Mouse (Mus musculus): ENCODE measurements around the gene Klc4. TPM values are rescaled to one million over a fixed set of nuclear protein-coding genes. Genes with fewer than 3 reads are reported as not detected.

Klc4 gene
- total and polyA plus RNA-seq, 3 experiments = 5.4 to 9.5 TPM; not detected in 1

- peaks cover 7 to 18% of the 10 kb centered on the region in 2 experiments; a peak in 3 of 4 replicates for H3K4me1 ChIP-seq (ENCODE audit: control insufficient read depth in 1 of 2, insufficient read depth in 2 of 2, low read length in 2 of 2)
- H3K36me3 ChIP-seq (ENCODE audit: control insufficient read depth in 1 of 2, insufficient read depth in 2 of 2, low read length in 2 of 2) = peaks cover 0 to 6% of the 10 kb centered on the region in 2 experiments; a peak in 1 of 4 replicates
- H3K9me3 ChIP-seq (replicated peaks; ENCODE audit: insufficient read depth, low read length) = no peaks in the 10 kb centered on the region
- DNase-seq (ENCODE audit: low read depth, low spot score) = no peak
- H3K4me3 ChIP-seq (ENCODE audit: control insufficient read depth in 1 of 2, insufficient read depth in 1 of 2, low read depth in 2 of 2, low read length in 2 of 2) = no peak overlapping the region
- no peaks in the 10 kb centered on the region; a peak in 2 of 4 replicates for H3K27me3 ChIP-seq (ENCODE audit: control insufficient read depth in 1 of 2, insufficient read depth in 2 of 2, low read length in 2 of 2)
- H3K79me2 ChIP-seq (ENCODE audit: control insufficient read depth, insufficient read depth, low read length, poor library complexity) = no peaks in the 10 kb centered on the region
- no peak overlapping the region for H3K27ac ChIP-seq (ENCODE audit: control insufficient read depth, low read depth, low read length)
- TF ChIP-seq ZMIZ1 (IDR thresholded peaks at IDR 0.05; ENCODE audit: low read depth, low read length) = no peak
- no peak for TF ChIP-seq BHLHE40 (IDR thresholded peaks at IDR 0.05; ENCODE audit: borderline replicate concordance, low read depth, low read length)
- TF ChIP-seq JUND (IDR thresholded peaks at IDR 0.05; ENCODE audit: low read depth, low read length) = no peak
- TF ChIP-seq ZKSCAN1 (IDR thresholded peaks at IDR 0.05; ENCODE audit: low read depth, low read length) = no peak
- TF ChIP-seq POLR2A (IDR thresholded peaks at IDR 0.05; ENCODE audit: control insufficient read depth in 1 of 2, insufficient read depth in 1 of 2, low read depth in 1 of 2, low read length in 2 of 2, poor library complexity in 1 of 2) = no peak
- no peak for TF ChIP-seq ELF1 (IDR thresholded peaks at IDR 0.05; ENCODE audit: low read depth, low read length)
- TF ChIP-seq MEF2A (IDR thresholded peaks at IDR 0.05; ENCODE audit: extremely low read depth, insufficient replicate concordance, low read depth, low read length, poor library complexity, severe bottlenecking) = no peak
- no peak for TF ChIP-seq CTCF (IDR thresholded peaks at IDR 0.05 in 2 of 3, conservative IDR thresholded peaks at IDR 0.05 in 1 of 3; ENCODE audit: control insufficient read depth in 1 of 3, insufficient read depth in 1 of 3, low read depth in 2 of 3, low read length in 3 of 3, poor library complexity in 1 of 3, severe bottlenecking in 1 of 3)
- TF ChIP-seq USF2 (IDR thresholded peaks at IDR 0.05; ENCODE audit: borderline replicate concordance in 1 of 2, insufficient read depth in 1 of 2, low read depth in 1 of 2, low read length in 2 of 2) = no peak
- TF ChIP-seq GATA1 (IDR thresholded peaks at IDR 0.05; ENCODE audit: low read depth, low read length) = no peak
- no peak for TF ChIP-seq RCOR1 (IDR thresholded peaks at IDR 0.05; ENCODE audit: low read depth, low read length)
- no peak for TF ChIP-seq UBTF (IDR thresholded peaks at IDR 0.05; ENCODE audit: borderline replicate concordance, insufficient read depth, low read depth, low read length)
- TF ChIP-seq NELFE (IDR thresholded peaks at IDR 0.05; ENCODE audit: low read depth, low read length) = no peak
- no peak for TF ChIP-seq CHD2 (IDR thresholded peaks at IDR 0.05; ENCODE audit: low read length)
- TF ChIP-seq POLR2AphosphoS5 (IDR thresholded peaks at IDR 0.05; ENCODE audit: borderline replicate concordance, low read depth, low read length) = no peak
- TF ChIP-seq TAL1 (IDR thresholded peaks at IDR 0.05; ENCODE audit: low read length) = no peak
- no peak overlapping the region for H3K9ac ChIP-seq (ENCODE audit: control insufficient read depth, low read depth, low read length, poor library complexity, severe bottlenecking)
Measured at GRCm38 (mm10) chr17:46586327-46586726, 59.5 kb downstream of the Klc4 start.

Other genes starting within 250 kb of the Klc4 start
- gene Crip3, start 217.1 kb downstream of the Klc4 start, total RNA-seq (2012; rRNA removed) = not detected in 2 replicates
- not detected for gene Crip3, start 217.1 kb downstream of the Klc4 start, polyA plus RNA-seq (2012; ENCODE audit: insufficient read depth in 1 of 2, insufficient read length in 2 of 2, low read depth in 1 of 2, low replicate concordance in 2 of 2, missing spikeins in 1 of 2)
- gene Slc22a7, start 207.6 kb downstream of the Klc4 start, total RNA-seq (2012; rRNA removed) = not detected in 2 replicates
- gene Slc22a7, start 207.6 kb downstream of the Klc4 start, polyA plus RNA-seq (2012; ENCODE audit: insufficient read depth in 1 of 2, insufficient read length in 2 of 2, low read depth in 1 of 2, low replicate concordance in 2 of 2, missing spikeins in 1 of 2) = not detected
- gene Ttbk1, start 158.3 kb downstream of the Klc4 start, total RNA-seq (2012; rRNA removed) = not detected in 2 replicates
- gene Ttbk1, start 158.3 kb downstream of the Klc4 start, polyA plus RNA-seq (2012; ENCODE audit: insufficient read depth in 1 of 2, insufficient read length in 2 of 2, low read depth in 1 of 2, low replicate concordance in 2 of 2, missing spikeins in 1 of 2) = under 1 TPM in 1 of 2 experiments, not detected in 1; 0.08 TPM
- 37.2 and 40.8 TPM in 2 replicates for gene Dnph1, start 149.3 kb downstream of the Klc4 start, total RNA-seq (2012; rRNA removed)
- gene Dnph1, start 149.3 kb downstream of the Klc4 start, polyA plus RNA-seq (2012; ENCODE audit: insufficient read depth in 1 of 2, insufficient read length in 2 of 2, low read depth in 1 of 2, low replicate concordance in 2 of 2, missing spikeins in 1 of 2) = 10 to 100 TPM in 1 of 2 experiments, not detected in 1; 86.5 TPM
- 3.6 TPM in 2 replicates for gene Cul9, start 99.6 kb downstream of the Klc4 start, total RNA-seq (2012; rRNA removed)
- 10 to 100 TPM in 1 of 2 experiments, not detected in 1; 10.7 TPM for gene Cul9, start 99.6 kb downstream of the Klc4 start, polyA plus RNA-seq (2012; ENCODE audit: insufficient read depth in 1 of 2, insufficient read length in 2 of 2, low read depth in 1 of 2, low replicate concordance in 2 of 2, missing spikeins in 1 of 2)
- gene Srf, start 89.8 kb downstream of the Klc4 start, total RNA-seq (2012; rRNA removed) = 38.9 and 43.9 TPM in 2 replicates
- gene Srf, start 89.8 kb downstream of the Klc4 start, polyA plus RNA-seq (2012; ENCODE audit: insufficient read depth in 1 of 2, insufficient read length in 2 of 2, low read depth in 1 of 2, low replicate concordance in 2 of 2, missing spikeins in 1 of 2) = 100 to 1,000 TPM in 1 of 2 experiments, not detected in 1; 114 TPM
- gene Ptk7, start 16.5 kb downstream of the Klc4 start, total RNA-seq (2012; rRNA removed) = 0.04 and 0.39 TPM in 2 replicates
- gene Ptk7, start 16.5 kb downstream of the Klc4 start, polyA plus RNA-seq (2012; ENCODE audit: insufficient read depth in 1 of 2, insufficient read length in 2 of 2, low read depth in 1 of 2, low replicate concordance in 2 of 2, missing spikeins in 1 of 2) = under 1 TPM in 1 of 2 experiments, not detected in 1; 0.10 TPM
- 224 and 237 TPM in 2 replicates for gene Mrpl2, start 207 bp upstream of the Klc4 start, total RNA-seq (2012; rRNA removed)
- 100 to 1,000 TPM in 1 of 2 experiments, not detected in 1; 207 TPM for gene Mrpl2, start 207 bp upstream of the Klc4 start, polyA plus RNA-seq (2012; ENCODE audit: insufficient read depth in 1 of 2, insufficient read length in 2 of 2, low read depth in 1 of 2, low replicate concordance in 2 of 2, missing spikeins in 1 of 2)
- 32.6 and 35.1 TPM in 2 replicates for gene Cul7, start 4.3 kb upstream of the Klc4 start, total RNA-seq (2012; rRNA removed)
- gene Cul7, start 4.3 kb upstream of the Klc4 start, polyA plus RNA-seq (2012; ENCODE audit: insufficient read depth in 1 of 2, insufficient read length in 2 of 2, low read depth in 1 of 2, low replicate concordance in 2 of 2, missing spikeins in 1 of 2) = 10 to 100 TPM; 35.8 to 45.8 TPM
- gene Rrp36, start 28.3 kb upstream of the Klc4 start, total RNA-seq (2012; rRNA removed) = 43.6 and 55.3 TPM in 2 replicates
- 10 to 100 TPM in 1 of 2 experiments, not detected in 1; 51.2 TPM for gene Rrp36, start 28.3 kb upstream of the Klc4 start, polyA plus RNA-seq (2012; ENCODE audit: insufficient read depth in 1 of 2, insufficient read length in 2 of 2, low read depth in 1 of 2, low replicate concordance in 2 of 2, missing spikeins in 1 of 2)
- 75.1 and 84.0 TPM in 2 replicates for gene Mea1, start 32.8 kb upstream of the Klc4 start, total RNA-seq (2012; rRNA removed)
- 100 to 1,000 TPM in 1 of 2 experiments, not detected in 1; 124 TPM for gene Mea1, start 32.8 kb upstream of the Klc4 start, polyA plus RNA-seq (2012; ENCODE audit: insufficient read depth in 1 of 2, insufficient read length in 2 of 2, low read depth in 1 of 2, low replicate concordance in 2 of 2, missing spikeins in 1 of 2)
- gene Klhdc3, start 34.9 kb upstream of the Klc4 start, total RNA-seq (2012; rRNA removed) = 93.6 and 95.0 TPM in 2 replicates
- 100 to 1,000 TPM in 1 of 2 experiments, not detected in 1; 203 TPM for gene Klhdc3, start 34.9 kb upstream of the Klc4 start, polyA plus RNA-seq (2012; ENCODE audit: insufficient read depth in 1 of 2, insufficient read length in 2 of 2, low read depth in 1 of 2, low replicate concordance in 2 of 2, missing spikeins in 1 of 2)
- gene Ppp2r5d, start 59.1 kb upstream of the Klc4 start, total RNA-seq (2012; rRNA removed) = 45.1 and 47.6 TPM in 2 replicates
- 10 to 100 TPM; 80.4 to 82.9 TPM for gene Ppp2r5d, start 59.1 kb upstream of the Klc4 start, polyA plus RNA-seq (2012; ENCODE audit: insufficient read depth in 1 of 2, insufficient read length in 2 of 2, low read depth in 1 of 2, low replicate concordance in 2 of 2, missing spikeins in 1 of 2)
- 17.7 and 23.0 TPM in 2 replicates for gene Pex6, start 65.4 kb upstream of the Klc4 start, total RNA-seq (2012; rRNA removed)
- 10 to 100 TPM in 1 of 2 experiments, not detected in 1; 31.2 TPM for gene Pex6, start 65.4 kb upstream of the Klc4 start, polyA plus RNA-seq (2012; ENCODE audit: insufficient read depth in 1 of 2, insufficient read length in 2 of 2, low read depth in 1 of 2, low replicate concordance in 2 of 2, missing spikeins in 1 of 2)
- 0.23 and 0.62 TPM in 2 replicates for gene Gnmt, start 83.1 kb upstream of the Klc4 start, total RNA-seq (2012; rRNA removed)
- gene Gnmt, start 83.1 kb upstream of the Klc4 start, polyA plus RNA-seq (2012; ENCODE audit: insufficient read depth in 1 of 2, insufficient read length in 2 of 2, low read depth in 1 of 2, low replicate concordance in 2 of 2, missing spikeins in 1 of 2) = 1 to 10 TPM in 1 of 2 experiments, not detected in 1; 1.6 TPM
- 48.7 and 61.4 TPM in 2 replicates for gene Cnpy3, start 106.2 kb upstream of the Klc4 start, total RNA-seq (2012; rRNA removed)
- gene Cnpy3, start 106.2 kb upstream of the Klc4 start, polyA plus RNA-seq (2012; ENCODE audit: insufficient read depth in 1 of 2, insufficient read length in 2 of 2, low read depth in 1 of 2, low replicate concordance in 2 of 2, missing spikeins in 1 of 2) = 10 to 100 TPM in 1 of 2 experiments, not detected in 1; 90.2 TPM
- gene Ptcra, start 117.7 kb upstream of the Klc4 start, total RNA-seq (2012; rRNA removed) = 1.7 and 2.0 TPM in 2 replicates
- gene Ptcra, start 117.7 kb upstream of the Klc4 start, polyA plus RNA-seq (2012; ENCODE audit: insufficient read depth in 1 of 2, insufficient read length in 2 of 2, low read depth in 1 of 2, low replicate concordance in 2 of 2, missing spikeins in 1 of 2) = 1 to 10 TPM in 1 of 2 experiments, not detected in 1; 1.8 TPM
- gene 2310039H08Rik, start 126.6 kb upstream of the Klc4 start, total RNA-seq (2012; rRNA removed) = 41.3 and 42.2 TPM in 2 replicates
- gene 2310039H08Rik, start 126.6 kb upstream of the Klc4 start, polyA plus RNA-seq (2012; ENCODE audit: insufficient read depth in 1 of 2, insufficient read length in 2 of 2, low read depth in 1 of 2, low replicate concordance in 2 of 2, missing spikeins in 1 of 2) = 10 to 100 TPM in 1 of 2 experiments, not detected in 1; 53.2 TPM
- gene Rpl7l1, start 136.7 kb upstream of the Klc4 start, total RNA-seq (2012; rRNA removed) = 152 and 166 TPM in 2 replicates
- gene Rpl7l1, start 136.7 kb upstream of the Klc4 start, polyA plus RNA-seq (2012; ENCODE audit: insufficient read depth in 1 of 2, insufficient read length in 2 of 2, low read depth in 1 of 2, low replicate concordance in 2 of 2, missing spikeins in 1 of 2) = 100 to 1,000 TPM; 174 to 342 TPM
- gene Bicral, start 212.5 kb upstream of the Klc4 start, total RNA-seq (2012; rRNA removed) = 3.7 and 5.8 TPM in 2 replicates
- 1 to 10 TPM in 1 of 2 experiments, not detected in 1; 6.9 TPM for gene Bicral, start 212.5 kb upstream of the Klc4 start, polyA plus RNA-seq (2012; ENCODE audit: insufficient read depth in 1 of 2, insufficient read length in 2 of 2, low read depth in 1 of 2, low replicate concordance in 2 of 2, missing spikeins in 1 of 2)
- gene Tbcc, start 244.7 kb upstream of the Klc4 start, total RNA-seq (2012; rRNA removed) = 23.6 and 31.8 TPM in 2 replicates
- 10 to 100 TPM in 1 of 2 experiments, not detected in 1; 19.3 TPM for gene Tbcc, start 244.7 kb upstream of the Klc4 start, polyA plus RNA-seq (2012; ENCODE audit: insufficient read depth in 1 of 2, insufficient read length in 2 of 2, low read depth in 1 of 2, low replicate concordance in 2 of 2, missing spikeins in 1 of 2)